Mouse (Mus musculus): ENCODE data around the gene Gemin7.

DNA sequence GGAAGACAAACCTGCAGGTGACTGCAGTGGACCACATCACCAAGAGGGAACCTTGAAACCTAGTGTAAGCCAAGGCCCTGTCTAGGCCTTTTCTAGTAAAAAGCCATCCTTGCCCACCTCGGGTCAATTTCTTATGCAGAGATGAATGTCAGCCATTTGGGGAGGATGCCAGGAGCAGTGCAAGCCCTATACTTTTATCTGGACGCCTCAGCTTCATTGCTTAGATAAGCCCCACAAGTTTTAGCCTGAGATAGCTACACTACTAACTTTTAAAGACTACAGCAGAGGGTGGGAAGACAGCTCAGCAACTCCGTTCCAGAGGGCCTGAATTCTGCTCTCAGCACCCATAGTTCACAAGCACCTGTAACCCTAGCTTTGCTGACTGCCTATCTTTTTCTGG is 13.5 kb downstream of the Gemin7 start:
- TF ChIP-seq CTCF (IDR thresholded peaks at IDR 0.05; ENCODE audit: low read depth, low read length) (no peak), POLR2A (IDR thresholded peaks at IDR 0.05; ENCODE audit: borderline replicate concordance, low read depth, low read length) (no peak)
